Mouse (Mus musculus) mesoderm, embryonic 11.5 days (tissue): Measurements from ENCODE around the gene Dcaf10.

Experiments used
- DNase-seq: peaks from one replicate; pipeline ENCODE4 v3.0.0-alpha.2; 2012; ENCODE audit warnings: low read depth, low spot score

The Dcaf10 gene

DNA sequence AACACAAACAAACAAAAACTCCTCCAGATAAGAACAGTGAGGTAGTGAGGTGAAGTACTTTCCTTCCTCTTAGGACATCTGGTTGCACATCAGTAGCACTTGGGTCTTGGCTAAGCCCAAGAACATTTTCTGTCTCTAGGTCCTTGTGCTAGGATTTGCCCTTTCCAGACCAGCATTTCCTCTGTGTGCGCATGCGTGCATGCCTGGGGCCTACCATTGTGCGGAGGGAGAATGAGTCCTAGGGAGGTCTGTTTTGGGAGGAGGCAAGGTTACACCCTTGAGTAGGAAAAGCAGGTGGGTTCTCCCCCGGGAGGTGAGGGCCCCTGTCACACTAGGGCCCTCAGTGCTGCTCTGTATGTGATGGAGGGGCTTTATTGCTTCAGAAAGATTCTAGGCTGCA, 77.2 kb downstream of the Dcaf10 start:
- no peak for DNase-seq

DNA sequence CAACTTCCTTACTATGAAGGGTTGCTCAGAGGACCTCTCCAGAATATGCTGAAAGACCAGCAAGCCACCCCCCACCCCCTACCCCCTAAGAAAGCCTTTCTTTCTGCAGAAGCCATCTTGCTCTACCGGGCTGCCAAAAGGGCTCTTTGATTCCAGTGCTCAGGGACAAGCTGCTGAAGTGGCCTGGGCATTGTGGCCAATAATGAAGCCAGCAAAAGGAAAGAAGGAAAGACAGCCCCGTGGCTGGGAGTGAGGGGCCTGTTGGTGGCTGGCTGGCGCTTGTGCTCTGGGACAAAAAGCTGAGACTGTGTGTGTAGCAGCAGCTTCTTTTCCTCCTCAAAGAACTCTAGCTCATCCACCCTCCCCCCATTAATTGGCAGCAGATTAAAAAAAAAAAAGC, 78.8 kb downstream of the Dcaf10 start:
- no peak for DNase-seq

DNA sequence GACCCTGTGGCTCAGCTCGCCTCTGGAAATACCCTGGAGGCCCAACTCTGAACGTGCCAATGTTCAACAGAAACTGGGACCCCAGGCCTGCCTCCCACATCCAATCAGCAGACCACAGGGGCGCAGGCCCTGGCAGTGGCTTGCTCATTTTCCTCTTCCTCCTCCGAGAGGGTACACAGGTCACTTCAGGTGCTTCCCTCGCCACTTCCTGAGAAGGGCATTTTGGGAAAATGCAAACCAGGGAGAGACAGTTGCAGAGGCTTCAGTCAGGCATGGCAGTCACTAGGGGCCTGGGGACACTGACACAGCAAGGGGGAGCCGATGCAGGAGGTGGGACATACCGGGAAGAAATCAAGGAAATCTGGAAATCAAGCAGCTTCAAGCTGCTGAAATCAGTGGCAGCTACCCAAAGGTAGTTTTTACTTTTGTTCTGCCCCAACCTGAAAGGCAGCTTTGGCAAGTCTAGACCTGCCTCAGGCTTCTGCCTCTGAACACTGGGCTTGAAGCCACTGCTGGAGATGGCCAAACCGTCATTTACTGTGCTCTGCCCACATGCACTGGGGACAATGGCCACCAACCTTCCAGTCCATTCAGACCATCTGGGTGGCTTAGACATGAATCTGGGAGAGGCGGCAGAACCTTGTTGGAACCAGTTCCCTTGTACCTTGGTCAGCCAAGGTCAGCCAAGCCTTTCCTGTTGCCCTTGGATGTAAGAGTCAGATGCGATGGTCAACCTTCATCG, 79.8 kb downstream of the Dcaf10 start:
- no peak for DNase-seq

DNA sequence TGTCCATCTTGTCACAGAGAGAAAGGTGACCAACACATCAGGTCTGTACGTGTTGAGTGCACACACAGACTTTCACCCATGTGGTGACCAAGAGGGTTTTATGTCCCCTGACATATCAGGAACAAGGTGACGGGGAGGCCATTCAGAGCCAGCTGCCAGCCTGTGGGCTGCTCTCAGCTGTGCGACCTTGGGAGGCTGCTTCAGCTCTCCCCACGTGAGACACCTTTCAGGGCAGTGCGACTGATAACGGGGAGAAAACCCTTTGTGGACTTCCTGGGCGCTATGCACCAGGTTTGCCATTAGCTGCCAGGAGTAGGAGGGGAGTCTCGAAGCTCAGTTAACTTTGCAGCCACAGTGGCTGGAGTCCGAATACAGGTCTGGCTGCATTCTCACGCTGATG, 80.7 kb downstream of the Dcaf10 start:
- no peak for DNase-seq

DNA sequence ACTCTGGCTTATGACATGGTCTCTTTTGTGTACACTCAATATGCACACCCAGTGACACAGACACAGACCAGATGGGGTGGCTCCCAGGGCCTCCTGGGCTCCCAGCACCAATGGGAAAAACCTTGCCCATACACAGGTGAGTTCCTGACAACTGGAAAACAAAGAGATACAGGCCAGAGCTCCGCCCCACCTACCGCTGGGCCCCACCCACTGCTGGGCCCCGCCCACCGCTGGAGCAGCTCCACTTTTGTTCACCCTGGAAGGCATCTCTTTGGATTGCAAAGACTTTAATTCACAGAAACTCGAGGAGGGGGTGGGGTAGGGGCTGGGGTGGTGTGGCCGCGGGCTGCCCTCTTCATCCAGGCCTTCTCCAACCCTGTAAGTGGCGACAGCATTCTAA, 81.5 kb downstream of the Dcaf10 start:
- DNase-seq: no peak

DNA sequence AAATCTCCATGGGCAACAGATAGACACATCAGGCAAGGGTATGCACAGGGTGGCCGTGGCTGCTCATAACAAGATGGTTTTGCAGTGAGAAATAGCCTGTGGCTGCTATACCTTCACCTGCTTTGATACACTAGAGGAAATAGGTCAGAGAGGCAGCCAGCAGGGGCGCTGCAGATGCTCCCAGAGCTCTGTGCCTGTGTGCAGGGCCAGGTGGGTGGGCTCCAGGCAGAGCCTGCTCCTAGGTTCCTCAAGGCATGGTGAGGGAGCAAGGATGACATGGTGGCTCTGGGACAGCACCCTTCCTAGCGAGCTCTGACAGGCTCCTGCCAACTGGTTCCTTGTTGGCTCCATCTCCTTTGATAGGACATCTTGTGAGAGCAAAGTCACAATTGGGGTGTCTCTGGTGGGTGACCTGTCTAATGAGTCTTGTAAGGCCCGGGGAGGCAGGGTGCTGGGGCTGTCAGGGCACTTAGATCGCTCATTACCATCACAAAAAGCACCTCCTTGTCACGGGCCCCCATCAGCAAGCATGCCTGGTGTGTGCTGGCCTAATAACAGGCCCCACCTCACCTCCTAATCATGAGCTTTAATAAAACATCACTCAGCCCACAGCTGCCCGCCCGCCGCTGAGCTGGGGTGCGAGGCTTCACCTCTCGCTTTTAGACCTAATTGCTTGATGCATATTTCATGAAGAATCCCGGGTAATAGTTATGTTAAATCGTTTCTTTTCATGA, 85.0 kb downstream of the Dcaf10 start:
- no peak for DNase-seq
